Mouse (Mus musculus): Measurements from ENCODE around the gene Ftl1.

- no peak for TF ChIP-seq CTCF (IDR thresholded peaks at IDR 0.05; ENCODE audit: insufficient read depth, low read depth, low read length)
- no peak for TF ChIP-seq POLR2A (IDR thresholded peaks at IDR 0.05; ENCODE audit: insufficient read depth, low read depth, low read length)
Observed at GRCm38 (mm10) chr7:45461326-45461725, 1.6 kb upstream of the Ftl1 start.
